Comparison of ENCODE assay signal across 1 mouse cellular context in genomic region chr16:36827611-36828053, GRCm38 (mm10).
TF ChIP-seq lines count a peak whose summit lies in the region.

No protein-coding gene starts in this region.

TF ChIP-seq in CH12.LX, 34 proteins besides CTCF, POLR2A, EP300 and RAD21 (continued from another document):
- no peak for TF ChIP-seq PAX5 (IDR thresholded peaks at IDR 0.05; ENCODE audit: low read length)
